Mouse (Mus musculus) liver, adult (tissue): Measurements from ENCODE around the gene Gatad2a.

Experiments used
- GATA4 ChIP-seq: IDR thresholded peaks from 2 replicates; pipeline ENCODE4 v1.6.1; 2014; ENCODE audit warnings: mild to moderate bottlenecking, low read length; ENCODE audit not compliant: insufficient replicate concordance

The Gatad2a gene

GRCm38 (mm10) chr8:69995776-69996588 is at the start of gene Gatad2a:
Gene Gatad2a, minus strand, starts transcription at chr8:69996384.
- TF ChIP-seq GATA4 = peak; percentile 46; the same call in 1 of the 2 replicates

GRCm38 (mm10) chr8:70043996-70044395 is 47.8 kb upstream of the Gatad2a start:
- TF ChIP-seq GATA4 = no peak

GRCm38 (mm10) chr8:70042583-70043455 is 46.6 kb upstream of the Gatad2a start, which contains the start of the genes Mau2 and Sugp1:
Gene Mau2, minus strand, starts transcription at chr8:70042734.
Gene Sugp1, plus strand, starts transcription at chr8:70042813.
- no peak for TF ChIP-seq GATA4

- TF ChIP-seq GATA4 = no peak
These were observed 45.8 kb upstream of the Gatad2a start for GRCm38 (mm10) chr8:70041885-70042546.

GRCm38 (mm10) chr8:70037994-70038393 is 41.8 kb upstream of the Gatad2a start:
- no peak for TF ChIP-seq GATA4

- TF ChIP-seq GATA4 = no peak
These were observed 34.1 kb upstream of the Gatad2a start for GRCm38 (mm10) chr8:70030255-70030654.

- no peak for TF ChIP-seq GATA4
These were observed 30.0 kb upstream of the Gatad2a start for GRCm38 (mm10) chr8:70026151-70026550.

- TF ChIP-seq GATA4 = no peak
These were observed 27.4 kb upstream of the Gatad2a start for GRCm38 (mm10) chr8:70023596-70023995.

GRCm38 (mm10) chr8:70015017-70015416 is 18.8 kb upstream of the Gatad2a start:
- no peak for TF ChIP-seq GATA4

GRCm38 (mm10) chr8:70012763-70013162 is 16.6 kb upstream of the Gatad2a start:
- no peak for TF ChIP-seq GATA4

- no peak for TF ChIP-seq GATA4
These were observed 16.2 kb upstream of the Gatad2a start for GRCm38 (mm10) chr8:70012350-70012749.

GRCm38 (mm10) chr8:70005178-70005577 is 9.0 kb upstream of the Gatad2a start:
- no peak for TF ChIP-seq GATA4

GRCm38 (mm10) chr8:70004345-70004744 is 8.2 kb upstream of the Gatad2a start:
- no peak for TF ChIP-seq GATA4

GRCm38 (mm10) chr8:70003204-70003657 is 7.0 kb upstream of the Gatad2a start:
- TF ChIP-seq GATA4 = no peak
